Mouse (Mus musculus) MEL (cell line): ENCODE results near the gene Ccdc163.

Source experiments
- CTCF ChIP-seq, 3 experiments: IDR thresholded peaks in 2 of 3; conservative IDR thresholded peaks in 1 of 3; 2 replicates each; pipeline ENCODE4 v1.5.1; 2011 to 2012; ENCODE audit warnings: low read length in 3 of 3, low read depth in 2 of 3, mild to moderate bottlenecking in 2 of 3, improper control_type of control experiment in 1 of 3, inconsistent platforms in 1 of 3, mixed read lengths in 1 of 3, moderate library complexity in 1 of 3; ENCODE audit not compliant: control insufficient read depth in 1 of 3, insufficient read depth in 1 of 3, poor library complexity in 1 of 3, severe bottlenecking in 1 of 3
- E2F4 ChIP-seq: IDR thresholded peaks from 2 replicates; pipeline ENCODE4 v1.6.1; 2011; ENCODE audit warnings: low read depth, low read length, improper control_type of control experiment, borderline replicate concordance
- EP300 ChIP-seq, 2 experiments: IDR thresholded peaks; 2 replicates each; pipeline ENCODE4 v1.6.1; 2011; ENCODE audit warnings: improper control_type of control experiment in 2 of 2, low read length in 2 of 2, low read depth in 1 of 2, mild to moderate bottlenecking in 1 of 2
- HCFC1 ChIP-seq: IDR thresholded peaks from 2 replicates; pipeline ENCODE4 v1.6.1; 2012; ENCODE audit warnings: low read depth, mild to moderate bottlenecking, inconsistent platforms, low read length, improper control_type of control experiment, moderate library complexity
- JUND ChIP-seq: IDR thresholded peaks from 2 replicates; pipeline ENCODE4 v1.6.1; 2011; ENCODE audit warnings: low read depth, mild to moderate bottlenecking, improper control_type of control experiment, low read length
- MAX ChIP-seq: IDR thresholded peaks from 2 replicates; pipeline ENCODE4 v1.6.1; 2011; ENCODE audit warnings: low read length, improper control_type of control experiment
- MEF2A ChIP-seq: IDR thresholded peaks from 2 replicates; pipeline ENCODE4 v1.6.1; 2014; ENCODE audit warnings: low read depth, mild to moderate bottlenecking, inconsistent platforms, low read length, improper control_type of control experiment; ENCODE audit not compliant: poor library complexity, insufficient replicate concordance, severe bottlenecking; ENCODE audit errors: extremely low read depth
- USF2 ChIP-seq, 2 experiments: IDR thresholded peaks; 2 replicates each; pipeline ENCODE4 v1.6.1; 2011 to 2012; ENCODE audit warnings: improper control_type of control experiment in 2 of 2, low read length in 2 of 2, borderline replicate concordance in 1 of 2, inconsistent platforms in 1 of 2, low read depth in 1 of 2, mild to moderate bottlenecking in 1 of 2; ENCODE audit not compliant: insufficient read depth in 1 of 2
- ZKSCAN1 ChIP-seq: IDR thresholded peaks from 2 replicates; pipeline ENCODE4 v1.6.1; 2012; ENCODE audit warnings: low read depth, mild to moderate bottlenecking, inconsistent platforms, low read length, improper control_type of control experiment, moderate library complexity

GRCm38 (mm10) chr4:116660829-116661228, 47.5 kb upstream of the Ccdc163 start:
- no peak for TF ChIP-seq E2F4
- no peak for TF ChIP-seq EP300 (IDR thresholded peaks at IDR 0.05; ENCODE audit: low read depth in 1 of 2, low read length in 2 of 2)
- no peak for TF ChIP-seq CTCF (IDR thresholded peaks at IDR 0.05 in 2 of 3, conservative IDR thresholded peaks at IDR 0.05 in 1 of 3; ENCODE audit: control insufficient read depth in 1 of 3, insufficient read depth in 1 of 3, low read depth in 2 of 3, low read length in 3 of 3, poor library complexity in 1 of 3, severe bottlenecking in 1 of 3)
- no peak for TF ChIP-seq HCFC1
- no peak for TF ChIP-seq MEF2A
- no peak for TF ChIP-seq JUND
- no peak for TF ChIP-seq MAX
- no peak for TF ChIP-seq ZKSCAN1
- TF ChIP-seq USF2 (IDR thresholded peaks at IDR 0.05; ENCODE audit: borderline replicate concordance in 1 of 2, insufficient read depth in 1 of 2, low read depth in 1 of 2, low read length in 2 of 2), result no peak
